Mouse (Mus musculus): ENCODE data around the gene Atm. TPM values are rescaled to one million over a fixed set of nuclear protein-coding genes. Genes with fewer than 3 reads are reported as not detected.

The Atm gene
- polyA plus RNA-seq, 1 experiment, result 7.2 TPM

DNA sequence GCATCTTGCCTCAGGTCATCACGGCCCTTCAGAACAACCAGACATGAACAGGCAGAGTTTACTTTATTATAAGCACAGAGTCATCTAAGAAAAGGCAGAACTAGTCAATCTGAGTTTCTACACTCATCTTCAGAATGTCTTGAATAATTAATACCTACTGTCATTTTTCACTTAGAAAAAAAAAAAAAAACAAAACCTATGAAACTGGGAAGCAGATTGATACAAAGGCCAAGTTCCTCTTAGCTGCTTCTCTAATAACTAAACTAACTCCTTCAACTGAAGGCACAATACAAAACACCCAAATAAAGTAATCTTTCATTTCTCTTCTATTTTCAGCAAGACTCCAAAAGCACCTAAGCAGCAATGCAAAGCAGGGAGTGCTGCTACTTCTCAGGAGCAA lies 85.9 kb downstream of the Atm start:
- no peak overlapping the region for H3K27ac ChIP-seq (ENCODE audit: insufficient read depth, low read length)

DNA sequence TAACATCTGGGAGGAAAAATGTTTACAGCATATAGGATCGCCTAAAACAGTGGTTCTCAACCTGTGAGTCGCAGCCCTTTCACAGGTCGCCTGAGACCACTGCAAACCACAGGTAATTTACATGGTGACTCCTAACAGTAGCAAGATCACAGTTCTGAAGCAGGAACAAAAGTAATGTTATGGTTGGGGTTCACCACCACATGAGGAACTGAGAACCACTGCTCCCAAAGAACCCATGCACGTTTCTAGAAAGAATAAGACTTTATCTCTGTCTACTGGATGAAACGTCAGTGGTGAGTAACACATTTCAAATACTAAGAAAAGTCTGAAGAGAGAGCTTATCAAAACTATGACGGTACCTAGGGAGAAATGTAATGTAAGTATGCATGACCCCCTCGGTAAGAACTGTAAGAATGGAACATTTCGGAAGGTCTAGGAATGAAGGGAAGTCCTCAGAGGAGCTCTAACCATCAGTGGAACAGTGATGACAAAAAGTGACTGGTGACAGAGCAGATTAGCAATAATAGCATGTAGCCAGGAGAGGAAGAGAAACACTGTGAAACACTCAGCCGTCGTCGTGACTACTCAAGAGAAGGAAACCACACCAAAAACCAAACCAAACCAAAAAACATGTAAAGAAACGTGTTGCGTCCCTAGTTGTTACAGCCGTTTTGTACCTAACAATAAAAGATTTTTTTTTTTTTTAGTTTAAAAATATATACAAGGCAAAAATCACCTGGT lies 100.5 kb downstream of the Atm start:
- TF ChIP-seq POLR2A (IDR thresholded peaks at IDR 0.05; ENCODE audit: borderline replicate concordance, insufficient read depth, low read length), result no peak
- TF ChIP-seq CTCF (IDR thresholded peaks at IDR 0.05; ENCODE audit: borderline replicate concordance, insufficient read depth, low read depth, low read length), result no peak
- Histone ChIP-seq H3K27ac (ENCODE audit: insufficient read depth, low read length) (no peak overlapping the region), H3K27me3 (ENCODE audit: control insufficient read depth, insufficient read depth, low read length) (no peaks in the 10 kb centered on the region), H3K4me1 (ENCODE audit: control insufficient read depth, insufficient read depth, low read length) (no peaks in the 10 kb centered on the region), H3K4me3 (replicated peaks; ENCODE audit: insufficient read depth, low read depth, low read length) (no peak overlapping the region)
- DNase-seq, result no peak
- 91% methylated on average over 14 of the region's 14 CpGs for WGBS

More for the DNA sequence above, 85.9 kb downstream of the Atm start:
- Histone ChIP-seq H3K4me3 (replicated peaks; ENCODE audit: insufficient read depth, low read depth, low read length) (no peak overlapping the region), H3K27me3 (ENCODE audit: control insufficient read depth, insufficient read depth, low read length) (no peaks in the 10 kb centered on the region), H3K4me1 (ENCODE audit: control insufficient read depth, insufficient read depth, low read length) (no peaks in the 10 kb centered on the region)
- 95% methylated on average over 1 of the region's 1 CpGs for WGBS
- no peak for TF ChIP-seq POLR2A (IDR thresholded peaks at IDR 0.05; ENCODE audit: borderline replicate concordance, insufficient read depth, low read length)
- no peak for TF ChIP-seq CTCF (IDR thresholded peaks at IDR 0.05; ENCODE audit: borderline replicate concordance, insufficient read depth, low read depth, low read length)
- DNase-seq, result no peak

DNA sequence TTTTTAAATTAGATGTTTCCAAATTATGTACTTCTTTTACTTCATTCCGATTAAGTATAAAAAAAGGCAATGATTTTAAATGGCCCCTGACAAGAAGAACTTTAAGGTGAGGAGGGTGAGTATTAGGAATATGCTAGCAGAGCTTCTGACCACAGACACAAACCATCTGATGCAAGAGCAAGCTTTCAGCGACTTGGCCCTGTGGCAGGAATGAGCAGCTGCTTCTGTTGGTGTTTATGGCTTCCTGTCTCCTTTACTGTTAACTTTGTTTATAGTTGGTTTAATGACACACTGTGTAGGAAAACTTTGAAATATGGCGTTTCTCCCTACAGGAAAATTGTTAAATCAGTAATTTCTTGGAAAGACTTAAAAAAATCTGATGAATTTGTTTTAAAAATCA lies 108.9 kb downstream of the Atm start:
- WGBS, result 86% methylated on average over 3 of the region's 3 CpGs
- no peaks in the 10 kb centered on the region for H3K4me1 ChIP-seq (ENCODE audit: control insufficient read depth, insufficient read depth, low read length)
- no peak overlapping the region for H3K27ac ChIP-seq (ENCODE audit: insufficient read depth, low read length)
- no peaks in the 10 kb centered on the region for H3K27me3 ChIP-seq (ENCODE audit: control insufficient read depth, insufficient read depth, low read length)
- TF ChIP-seq CTCF (IDR thresholded peaks at IDR 0.05; ENCODE audit: borderline replicate concordance, insufficient read depth, low read depth, low read length) (no peak), POLR2A (IDR thresholded peaks at IDR 0.05; ENCODE audit: borderline replicate concordance, insufficient read depth, low read length) (no peak)
- no peak for DNase-seq
- no peak overlapping the region for H3K4me3 ChIP-seq (replicated peaks; ENCODE audit: insufficient read depth, low read depth, low read length)

DNA sequence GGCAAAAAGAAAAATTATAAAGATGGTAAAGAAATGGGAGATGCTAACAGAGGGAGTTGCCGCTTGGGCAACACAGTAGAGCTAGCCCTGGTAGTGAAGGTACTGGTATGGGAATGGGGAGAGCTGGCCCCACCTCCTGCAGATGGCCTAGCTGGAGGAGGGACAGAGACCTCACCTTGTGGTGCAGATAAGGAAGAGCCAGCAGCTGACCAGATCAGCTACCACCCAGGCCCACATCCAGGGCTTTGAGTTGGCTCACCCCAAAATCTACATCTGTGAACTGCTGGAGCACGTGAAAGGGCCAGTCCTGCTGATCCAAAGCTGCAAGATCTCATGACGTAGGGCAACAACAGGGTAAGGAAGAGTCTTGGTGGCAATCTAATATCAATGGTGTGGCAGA lies 109.8 kb downstream of the Atm start:
- H3K27ac ChIP-seq (ENCODE audit: insufficient read depth, low read length), result no peak overlapping the region
- H3K4me1 ChIP-seq (ENCODE audit: control insufficient read depth, insufficient read depth, low read length), result no peaks in the 10 kb centered on the region
- no peak overlapping the region for H3K4me3 ChIP-seq (replicated peaks; ENCODE audit: insufficient read depth, low read depth, low read length)
- 88% methylated on average over 3 of the region's 3 CpGs for WGBS
- TF ChIP-seq POLR2A (IDR thresholded peaks at IDR 0.05; ENCODE audit: borderline replicate concordance, insufficient read depth, low read length) (no peak), CTCF (IDR thresholded peaks at IDR 0.05; ENCODE audit: borderline replicate concordance, insufficient read depth, low read depth, low read length) (no peak)
- no peaks in the 10 kb centered on the region for H3K27me3 ChIP-seq (ENCODE audit: control insufficient read depth, insufficient read depth, low read length)
- no peak for DNase-seq

DNA sequence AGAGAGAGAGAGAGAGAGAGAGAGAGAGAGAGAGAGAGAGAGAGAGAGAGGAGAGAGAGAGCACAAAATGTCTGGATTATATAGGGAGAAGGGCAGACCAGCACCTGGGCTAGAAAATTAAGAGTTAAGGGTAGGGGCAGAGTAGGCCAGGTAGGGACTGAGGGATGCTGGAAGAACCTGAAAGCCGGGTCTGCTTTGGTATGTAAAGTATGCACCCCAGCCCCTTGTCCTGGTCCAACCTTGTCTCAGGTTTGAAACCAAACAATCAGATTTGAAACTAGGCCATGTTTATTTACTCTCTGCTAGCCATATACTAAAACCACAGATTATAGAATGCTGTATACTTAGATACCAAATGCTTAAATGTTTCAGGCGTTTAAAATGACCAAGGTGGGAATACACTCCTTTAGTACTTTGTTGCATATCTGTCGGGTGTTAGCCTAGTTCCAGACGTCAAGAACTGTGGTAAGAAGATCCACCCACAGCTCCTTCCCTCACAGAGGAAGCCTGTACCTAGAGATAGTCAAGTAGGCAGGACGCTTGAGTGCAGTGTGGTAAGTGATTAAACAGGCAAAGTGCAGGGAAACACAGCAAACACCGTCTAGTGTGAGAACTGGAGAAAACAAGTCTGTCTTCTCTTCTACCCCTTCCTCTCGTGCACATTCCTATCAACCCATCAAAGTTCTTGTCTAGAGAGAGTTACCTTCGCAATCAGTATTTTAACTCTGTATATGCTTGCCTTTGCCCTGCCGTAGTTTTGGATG lies 114.2 kb downstream of the Atm start:
- H3K4me1 ChIP-seq (ENCODE audit: control insufficient read depth, insufficient read depth, low read length), result no peaks in the 10 kb centered on the region
- no peak overlapping the region for H3K27ac ChIP-seq (ENCODE audit: insufficient read depth, low read length)
- no peak for TF ChIP-seq POLR2A (IDR thresholded peaks at IDR 0.05; ENCODE audit: borderline replicate concordance, insufficient read depth, low read length)
- TF ChIP-seq CTCF (IDR thresholded peaks at IDR 0.05; ENCODE audit: borderline replicate concordance, insufficient read depth, low read depth, low read length), result no peak
- H3K4me3 ChIP-seq (replicated peaks; ENCODE audit: insufficient read depth, low read depth, low read length), result no peak overlapping the region
- no peaks in the 10 kb centered on the region for H3K27me3 ChIP-seq (ENCODE audit: control insufficient read depth, insufficient read depth, low read length)
- DNase-seq, result no peak
- 80% methylated on average over 9 of the region's 9 CpGs for WGBS

DNA sequence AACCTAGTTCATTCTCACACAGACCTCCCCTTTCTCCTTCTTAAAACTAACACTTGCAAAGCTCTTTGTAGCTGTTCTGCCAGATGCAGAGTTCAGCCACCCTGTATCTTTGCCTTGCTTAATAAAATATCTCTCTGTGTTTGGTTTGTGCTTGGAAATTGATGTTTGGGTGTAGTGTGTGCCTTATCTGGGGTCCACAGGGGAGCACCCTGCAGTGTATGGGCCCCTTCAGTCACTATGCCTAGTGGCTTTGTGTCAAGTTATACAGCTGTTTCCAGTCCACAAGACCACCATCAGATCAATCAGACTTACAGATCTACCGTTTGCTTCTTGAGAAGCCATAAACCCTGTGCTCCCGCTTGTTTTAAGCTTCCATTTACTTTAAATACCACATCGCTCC lies 127.1 kb downstream of the Atm start:
- no peak overlapping the region for H3K27ac ChIP-seq (ENCODE audit: insufficient read depth, low read length)
- 89% methylated on average over 3 of the region's 3 CpGs for WGBS

DNA sequence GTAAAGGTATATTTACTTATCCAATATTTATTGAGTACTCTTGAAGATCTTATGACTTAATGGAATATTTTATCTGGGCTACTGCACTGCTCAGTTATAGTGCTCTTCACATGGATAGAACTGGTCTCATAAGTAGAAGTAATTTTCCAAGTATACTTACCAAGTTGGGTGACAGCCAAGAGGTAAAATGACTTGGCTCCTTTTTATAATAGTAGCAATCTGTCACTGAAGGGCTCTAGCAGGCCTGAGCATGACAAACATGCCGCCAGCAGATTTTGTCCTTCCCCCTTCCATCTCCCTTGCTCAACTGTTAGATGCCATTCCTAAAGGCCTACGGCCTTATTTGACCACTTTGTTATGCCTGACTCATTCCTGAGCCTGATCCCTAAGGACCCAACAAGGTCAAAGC lies 127.6 kb downstream of the Atm start:
- no peak for TF ChIP-seq POLR2A (IDR thresholded peaks at IDR 0.05; ENCODE audit: borderline replicate concordance, insufficient read depth, low read length)
- TF ChIP-seq CTCF (IDR thresholded peaks at IDR 0.05; ENCODE audit: borderline replicate concordance, insufficient read depth, low read depth, low read length), result no peak
- H3K27me3 ChIP-seq (ENCODE audit: control insufficient read depth, insufficient read depth, low read length), result no peaks in the 10 kb centered on the region
- no peaks in the 10 kb centered on the region for H3K4me1 ChIP-seq (ENCODE audit: control insufficient read depth, insufficient read depth, low read length)
- no peak overlapping the region for H3K27ac ChIP-seq (ENCODE audit: insufficient read depth, low read length)
- whole genome bisulfite sequencing, result 19% methylated on average over 2 of the region's 2 CpGs
- H3K4me3 ChIP-seq (replicated peaks; ENCODE audit: insufficient read depth, low read depth, low read length), result no peak overlapping the region
- DNase-seq, result no peak

More for the DNA sequence above, 127.1 kb downstream of the Atm start:
- Histone ChIP-seq H3K27me3 (ENCODE audit: control insufficient read depth, insufficient read depth, low read length) (no peaks in the 10 kb centered on the region), H3K4me1 (ENCODE audit: control insufficient read depth, insufficient read depth, low read length) (no peaks in the 10 kb centered on the region), H3K4me3 (replicated peaks; ENCODE audit: insufficient read depth, low read depth, low read length) (no peak overlapping the region)
- TF ChIP-seq CTCF (IDR thresholded peaks at IDR 0.05; ENCODE audit: borderline replicate concordance, insufficient read depth, low read depth, low read length) (no peak), POLR2A (IDR thresholded peaks at IDR 0.05; ENCODE audit: borderline replicate concordance, insufficient read depth, low read length) (no peak)
- DNase-seq, result no peak

DNA sequence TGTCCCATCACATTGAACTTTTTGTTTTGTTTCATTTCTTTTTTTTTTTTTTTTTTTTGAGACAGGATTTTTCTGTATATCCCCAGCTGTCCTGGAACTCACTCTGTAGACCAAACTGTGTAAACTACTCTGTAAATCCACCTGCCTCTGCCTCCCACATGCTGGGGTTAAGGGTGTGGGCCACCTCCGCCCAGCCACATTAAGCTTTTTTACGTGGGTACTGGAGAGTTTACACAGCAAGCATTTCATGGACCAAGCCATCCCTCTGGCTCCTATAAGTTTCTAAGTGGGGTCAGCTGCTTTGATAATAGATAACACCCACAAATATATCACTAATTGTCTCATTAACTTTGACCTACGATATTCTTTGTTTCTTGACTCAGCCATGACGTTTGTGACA lies 128.0 kb downstream of the Atm start:
- H3K27ac ChIP-seq (ENCODE audit: insufficient read depth, low read length), result no peak overlapping the region
- no peak for DNase-seq
- 80% methylated on average over 4 of the region's 4 CpGs for WGBS
- H3K4me1 ChIP-seq (ENCODE audit: control insufficient read depth, insufficient read depth, low read length), result no peaks in the 10 kb centered on the region
- no peaks in the 10 kb centered on the region for H3K27me3 ChIP-seq (ENCODE audit: control insufficient read depth, insufficient read depth, low read length)
- no peak overlapping the region for H3K4me3 ChIP-seq (replicated peaks; ENCODE audit: insufficient read depth, low read depth, low read length)
- TF ChIP-seq CTCF (IDR thresholded peaks at IDR 0.05; ENCODE audit: borderline replicate concordance, insufficient read depth, low read depth, low read length) (no peak), POLR2A (IDR thresholded peaks at IDR 0.05; ENCODE audit: borderline replicate concordance, insufficient read depth, low read length) (no peak)
